Mouse (Mus musculus) liver, embryonic 14.5 days (tissue): Measurements from ENCODE around the gene Uggt2. TPM values are rescaled to one million over a fixed set of nuclear protein-coding genes. Genes with fewer than 3 reads are reported as not detected.
A peak's percentile ranks its signal among the peaks of the same experiment; 100 is the strongest.

Experiments used
- ATAC-seq: fragments of 200-750 bp; cut with Nextera tagmentation; 2 replicates; pipeline ENCODE4 v1.8.0; 2017; ENCODE audit warnings: moderate number of reproducible peaks, mild to moderate bottlenecking, moderate library complexity; ENCODE audit not compliant: insufficient read depth
- DNase-seq, 3 experiments: peaks; one replicate each; pipeline ENCODE4 v3.0.0-alpha.2; 2012 to 2013; ENCODE audit warnings: low read depth in 3 of 3, low spot score in 3 of 3
- H3K27ac ChIP-seq: fragments of 300-500 bp; sonication (generic); 2 replicates; pipeline ENCODE4 v1.5.1; 2014; ENCODE audit warnings: moderate library complexity, mild to moderate bottlenecking, control low read depth, inconsistent platforms
- H3K27me3 ChIP-seq: fragments of 300-500 bp; sonication (generic); 2 replicates; pipeline ENCODE4 v1.6.1; 2014; ENCODE audit warnings: mild to moderate bottlenecking, low read length, moderate library complexity; ENCODE audit not compliant: control insufficient read depth, insufficient read depth
- H3K36me3 ChIP-seq: fragments of 300-500 bp; sonication (generic); replicated peaks from 2 replicates; pipeline ENCODE4 v1.6.1; 2014; ENCODE audit warnings: low read depth; ENCODE audit not compliant: control insufficient read depth, insufficient read depth
- H3K4me1 ChIP-seq, 2 experiments: fragments of 200-500 bp in 1 of 2; fragments of 300-500 bp in 1 of 2; sonication (generic) in 1 of 2; replicated peaks; 2 replicates each; pipeline ENCODE4 v1.6.1; 2012 to 2014; ENCODE audit warnings: antibody characterized with exemption in 1 of 2, inconsistent platforms in 1 of 2, low read length in 1 of 2; ENCODE audit not compliant: control insufficient read depth in 2 of 2, insufficient read depth in 2 of 2
- H3K4me2 ChIP-seq: fragments of 300-500 bp; sonication (generic); 2 replicates; pipeline ENCODE4 v1.6.1; 2014; ENCODE audit warnings: low read depth, mild to moderate bottlenecking, control low read depth, moderate library complexity
- H3K4me3 ChIP-seq, 2 experiments: fragments of 200-500 bp in 1 of 2; fragments of 300-500 bp in 1 of 2; sonication (generic) in 1 of 2; 2 replicates each; pipeline ENCODE4 v1.5.1; 2012 to 2014; ENCODE audit warnings: low read depth in 2 of 2, low read length in 2 of 2, mild to moderate bottlenecking in 2 of 2, control low read depth in 1 of 2, inconsistent platforms in 1 of 2, moderate library complexity in 1 of 2; ENCODE audit not compliant: insufficient read depth in 1 of 2
- H3K9ac ChIP-seq: fragments of 300-500 bp; sonication (generic); replicated peaks from 2 replicates; pipeline ENCODE4 v1.6.1; 2014; ENCODE audit warnings: mild to moderate bottlenecking, control low read depth, moderate library complexity
- H3K9me3 ChIP-seq: fragments of 300-500 bp; sonication (generic); 2 replicates; pipeline ENCODE4 v1.6.1; 2016; ENCODE audit warnings: low read length, mixed read lengths; ENCODE audit not compliant: control insufficient read depth
- CTCF ChIP-seq: IDR thresholded peaks from 2 replicates; pipeline ENCODE4 v1.5.1; 2016; ENCODE audit warnings: antibody characterized with exemption, low read depth, control low read depth
- EP300 ChIP-seq: IDR thresholded peaks from 2 replicates; pipeline ENCODE4 v1.6.1; 2016; ENCODE audit warnings: antibody characterized with exemption, low read depth
- WGBS: fragments of 180-500 bp; shearing (Covaris S2); extraction: QIAGEN DNeasy Blood & Tissue Kit; methylation state at CpG from one replicate; pipeline ENCODE4 v1.1.7; 2014; ENCODE audit not compliant: insufficient replicate concordance; 5-methylcytosine and 5-hydroxymethylcytosine counted together
- polyA plus RNA-seq, 2 experiments: library from polyadenylated mRNA; depleted of rRNA in 1 of 2; stranded (reverse) in 1 of 2; unstranded in 1 of 2; fragments of >200 nt; fragmentation: Nextera tagmentation in 1 of 2; extraction: Ambion mirVana in 1 of 2; gene quantifications; 2 replicates each; pipeline versions ENCODE4 v1.2.1 to v1.2.3; 2012 to 2014

Gene Uggt2
- polyA plus RNA-seq, 2 experiments = 1.3 to 1.6 TPM

GRCm38 (mm10) chr14:119060682-119061081 is 38.5 kb downstream of the Uggt2 start:
- Histone ChIP-seq H3K4me3 (no peak overlapping the region), H3K9me3 (no peaks in the 10 kb centered on the region), H3K27me3 (no peaks in the 10 kb centered on the region), H3K4me1 (no peaks in the 10 kb centered on the region), H3K36me3 (no peaks in the 10 kb centered on the region), H3K4me2 (no peak overlapping the region), H3K27ac (no peak overlapping the region), H3K9ac (no peak overlapping the region)
- WGBS = 70% methylated on average over 2 of the region's 2 CpGs
- ATAC-seq = no peak
- DNase-seq = no peak
- TF ChIP-seq EP300 (no peak), CTCF (no peak)

GRCm38 (mm10) chr14:119057014-119057413 is 42.2 kb downstream of the Uggt2 start:
- H3K4me1 ChIP-seq = no peaks in the 10 kb centered on the region
- DNase-seq = no peak
- no peaks in the 10 kb centered on the region for H3K9me3 ChIP-seq
- H3K27me3 ChIP-seq = no peaks in the 10 kb centered on the region
- H3K4me3 ChIP-seq = no peak overlapping the region
- H3K4me2 ChIP-seq = no peak overlapping the region
- TF ChIP-seq EP300 = no peak
- no peak for TF ChIP-seq CTCF
- H3K36me3 ChIP-seq = no peaks in the 10 kb centered on the region
- ATAC-seq = no peak
- 58% methylated on average over 4 of the region's 4 CpGs for WGBS
- no peak overlapping the region for H3K27ac ChIP-seq
- no peak overlapping the region for H3K9ac ChIP-seq

- no peak for DNase-seq
- ATAC-seq = no peak
- Histone ChIP-seq H3K4me1 (no peaks in the 10 kb centered on the region), H3K9me3 (no peaks in the 10 kb centered on the region), H3K4me3 (no peak overlapping the region), H3K9ac (no peak overlapping the region), H3K36me3 (no peaks in the 10 kb centered on the region), H3K27me3 (no peaks in the 10 kb centered on the region), H3K4me2 (no peak overlapping the region), H3K27ac (no peak overlapping the region)
- TF ChIP-seq CTCF (no peak), EP300 (no peak)
- 77% methylated on average over 1 of the region's 1 CpGs for WGBS
These were observed 46.3 kb downstream of the Uggt2 start for GRCm38 (mm10) chr14:119052969-119053368.

- Histone ChIP-seq H3K27me3 (no peaks in the 10 kb centered on the region), H3K27ac (no peak overlapping the region), H3K4me1 (no peaks in the 10 kb centered on the region), H3K36me3 (no peaks in the 10 kb centered on the region), H3K4me2 (no peak overlapping the region), H3K9ac (no peak overlapping the region), H3K4me3 (no peak overlapping the region), H3K9me3 (no peaks in the 10 kb centered on the region)
- DNase-seq (no peak), ATAC-seq (no peak)
- WGBS = 42% methylated on average over 3 of the region's 3 CpGs
- TF ChIP-seq EP300 = no peak
These were observed 46.9 kb downstream of the Uggt2 start for GRCm38 (mm10) chr14:119052361-119052760.

GRCm38 (mm10) chr14:119043765-119044164 is 55.5 kb downstream of the Uggt2 start:
- DNase-seq (no peak), ATAC-seq (no peak)
- Histone ChIP-seq H3K36me3 (no peaks in the 10 kb centered on the region), H3K4me1 (no peaks in the 10 kb centered on the region; a peak in 1 of 4 replicates), H3K27me3 (no peaks in the 10 kb centered on the region), H3K9me3 (no peaks in the 10 kb centered on the region), H3K4me3 (no peak overlapping the region), H3K4me2 (no peak overlapping the region), H3K27ac (no peak overlapping the region), H3K9ac (no peak overlapping the region)
- WGBS = 24% methylated on average over 7 of the region's 7 CpGs
- no peak for TF ChIP-seq CTCF
- TF ChIP-seq EP300 = no peak

- TF ChIP-seq CTCF (peak; percentile 62), EP300 (no peak)
- Histone ChIP-seq H3K9ac (no peak overlapping the region), H3K9me3 (no peaks in the 10 kb centered on the region), H3K27ac (no peak overlapping the region), H3K4me3 (no peak overlapping the region), H3K4me1 (no peaks in the 10 kb centered on the region; a peak in 1 of 4 replicates), H3K36me3 (no peaks in the 10 kb centered on the region), H3K27me3 (no peaks in the 10 kb centered on the region), H3K4me2 (no peak overlapping the region)
- DNase-seq (peak in 1 of 3 experiments; percentile 7), ATAC-seq (no peak)
- WGBS = 35% methylated on average over 1 of the region's 1 CpGs
These were observed 59.0 kb downstream of the Uggt2 start for GRCm38 (mm10) chr14:119040253-119040652.
